Mouse (Mus musculus): Measurements from ENCODE around the gene Oxtr. TPM values are rescaled to one million over a fixed set of nuclear protein-coding genes. Genes with fewer than 3 reads are reported as not detected.

Gene Oxtr
- total RNA-seq, 2 experiments from 2014 or later = 0.11 to 0.33 TPM

DNA sequence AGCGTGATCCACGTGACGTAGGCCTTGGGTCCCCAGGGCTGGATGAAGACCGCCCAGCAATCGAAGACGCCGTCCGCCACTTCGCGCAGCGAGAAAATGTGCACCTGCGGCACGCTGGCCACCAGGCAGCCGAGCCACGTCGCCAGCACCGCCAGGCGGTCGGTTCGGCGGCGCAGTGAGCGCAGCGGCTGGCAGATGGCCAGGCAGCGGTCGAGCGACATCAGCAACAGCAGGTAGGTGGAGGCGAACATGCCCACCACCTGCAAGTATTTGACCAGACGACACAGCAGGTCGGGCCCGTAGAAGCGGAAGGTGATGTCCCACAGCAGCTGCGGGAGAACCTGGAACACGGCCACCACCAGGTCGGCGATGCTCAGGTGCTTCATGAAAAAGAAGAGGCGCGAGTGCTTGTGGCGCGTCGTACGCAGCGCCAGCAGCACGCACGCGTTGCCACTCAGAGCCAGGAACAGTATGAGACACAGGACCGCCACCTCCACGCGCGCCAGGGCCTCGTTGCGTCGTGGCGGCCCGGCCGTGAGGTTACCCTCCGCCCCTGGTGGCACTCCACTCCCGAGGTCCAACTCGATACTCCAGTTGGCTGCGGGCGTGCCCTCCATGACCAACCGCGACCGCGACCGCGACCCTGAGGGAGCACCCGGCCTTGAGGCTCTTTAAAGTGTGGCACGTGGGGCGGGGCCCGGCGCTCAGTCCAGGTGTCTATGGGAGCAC, 398 bp downstream of the Oxtr start:
- DNase-seq = peak; percentile 15
- intact Hi-C loops (cut with DNase I; ENCODE audit: low total_unique reads) = no loop called here

DNA sequence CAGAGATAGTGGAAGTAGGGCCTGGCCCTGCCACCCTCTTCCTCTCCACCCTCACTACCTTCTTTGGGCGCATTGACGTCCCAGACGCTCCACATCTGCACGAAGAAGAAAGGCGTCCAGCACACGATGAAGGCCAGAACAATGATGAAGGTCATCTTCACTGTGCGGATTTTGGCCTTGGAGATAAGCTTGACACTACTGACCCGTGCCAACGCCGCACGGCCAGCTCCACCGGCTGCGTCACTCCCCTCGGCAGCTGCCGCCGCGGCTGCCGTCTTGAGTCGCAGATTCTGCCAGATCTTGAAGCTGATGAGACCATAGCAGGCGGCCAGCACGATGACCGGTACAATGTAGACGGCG, 942 bp downstream of the Oxtr start:
- intact Hi-C loops (cut with DNase I; ENCODE audit: low total_unique reads) = no loop called here
- DNase-seq = no peak

DNA sequence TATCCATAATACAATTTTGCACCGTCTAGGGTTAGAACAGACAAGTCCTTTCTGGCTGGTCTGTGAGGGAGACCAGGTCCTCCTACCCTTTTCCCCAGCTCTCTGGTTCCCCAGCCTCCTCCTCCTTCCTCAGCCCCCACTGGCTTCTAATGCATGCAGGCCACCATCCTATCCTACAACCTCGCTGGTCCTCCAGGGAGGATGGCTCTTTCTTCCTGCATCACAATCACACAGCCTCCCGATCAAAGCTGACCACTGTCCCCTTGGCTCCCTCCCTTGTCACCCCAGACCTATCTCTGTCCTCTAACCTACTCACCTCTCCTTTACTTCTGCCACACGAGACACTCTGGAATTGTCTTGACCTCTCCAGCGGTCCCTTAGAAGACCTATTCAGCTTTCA, 1.8 kb downstream of the Oxtr start:
- intact Hi-C loops (cut with DNase I; ENCODE audit: low total_unique reads) = no loop called here
- no peak for DNase-seq

DNA sequence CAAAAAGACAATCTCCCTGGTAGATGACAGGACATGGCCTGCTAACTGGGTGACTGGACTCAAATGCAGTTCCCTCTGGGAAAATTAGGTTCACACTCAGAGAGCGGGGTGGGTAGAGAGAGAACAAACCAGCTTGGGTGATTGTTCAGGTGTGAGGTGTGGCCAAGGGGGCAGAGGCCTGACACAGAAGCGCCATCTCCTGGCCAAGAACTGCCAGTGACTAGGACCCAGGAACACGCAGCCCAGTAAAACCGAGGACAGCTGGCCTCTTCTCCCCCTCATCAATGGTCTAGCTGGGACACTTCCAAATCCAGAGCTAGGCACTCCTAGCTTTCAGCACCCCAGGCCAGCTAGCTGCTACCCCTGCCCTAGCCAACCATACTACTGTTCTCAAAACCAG, 5.4 kb downstream of the Oxtr start:
- intact Hi-C loops (cut with DNase I; ENCODE audit: low total_unique reads) = loop anchor here (2.0 to 5.0 kb wide), 2 partner anchors 78 to 282 kb away; no protein-coding TSS in a partner anchor

DNA sequence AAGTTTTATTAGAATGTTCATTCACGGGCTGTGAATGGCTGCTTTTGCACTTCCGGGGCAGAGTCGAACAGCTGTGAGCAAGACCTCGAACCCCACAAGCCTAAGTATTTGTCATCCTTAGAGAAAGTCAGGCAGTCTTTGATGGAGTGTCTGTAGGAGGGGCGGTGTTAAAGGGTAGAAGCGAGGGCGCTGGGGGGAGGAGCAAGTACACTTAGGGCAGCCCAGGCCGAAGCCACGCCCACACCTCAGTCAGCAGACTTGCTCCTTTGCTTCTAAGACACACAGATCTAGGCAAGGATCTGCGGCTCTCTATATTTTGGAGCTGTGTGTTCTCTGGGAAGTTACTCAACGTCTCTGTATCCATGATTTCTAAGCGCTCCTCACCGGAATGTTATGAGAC, 9.9 kb downstream of the Oxtr start:
- no peak for DNase-seq
- intact Hi-C loops (cut with DNase I; ENCODE audit: low total_unique reads) = loop anchor here (5.0 kb wide), 1 partner anchor 278 kb away; no protein-coding TSS in a partner anchor

More for the DNA sequence above, 5.4 kb downstream of the Oxtr start:
- DNase-seq = no peak

DNA sequence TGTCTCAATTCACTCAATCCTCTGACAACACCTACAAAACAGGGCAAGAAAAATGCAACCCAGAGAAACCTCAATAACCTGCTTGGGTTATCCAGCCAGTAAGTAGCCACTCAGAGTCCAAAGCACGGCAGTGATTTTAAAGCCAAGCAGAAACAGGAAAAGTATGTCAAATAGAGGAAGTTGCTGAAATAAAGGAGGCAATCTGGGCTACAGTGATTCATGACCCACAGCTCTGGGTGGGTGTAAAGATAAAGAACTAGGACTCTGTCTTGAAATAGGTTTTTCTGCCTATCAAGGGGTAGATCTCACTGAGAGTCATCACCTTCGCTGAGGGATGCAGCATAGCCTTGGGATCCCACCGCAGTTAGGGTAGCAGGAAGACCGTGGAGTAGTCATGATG, 18.1 kb downstream of the Oxtr start:
- no peak for DNase-seq
- intact Hi-C loops (cut with DNase I; ENCODE audit: low total_unique reads) = no loop called here

DNA sequence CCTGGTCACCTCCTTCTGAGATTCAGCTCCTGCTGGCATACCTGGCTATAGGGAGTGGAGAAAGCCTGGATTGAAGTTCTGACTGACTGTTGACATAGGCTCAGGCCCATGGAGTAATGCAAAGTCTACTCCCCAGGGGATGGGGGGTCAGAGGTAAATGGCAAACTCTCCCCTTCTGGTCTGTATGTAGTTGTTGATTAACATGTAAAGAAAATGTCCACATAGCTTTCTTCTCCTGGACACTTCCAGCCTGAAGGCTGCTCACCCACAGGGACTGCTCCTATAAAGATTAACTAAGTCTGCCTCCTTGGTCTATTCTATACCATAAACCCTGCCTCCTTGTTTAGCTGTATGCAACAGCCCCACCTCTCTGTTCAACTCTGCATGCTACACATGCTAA, 23.7 kb downstream of the Oxtr start:
- intact Hi-C loops (cut with DNase I; ENCODE audit: low total_unique reads) = no loop called here
- no peak for DNase-seq

DNA sequence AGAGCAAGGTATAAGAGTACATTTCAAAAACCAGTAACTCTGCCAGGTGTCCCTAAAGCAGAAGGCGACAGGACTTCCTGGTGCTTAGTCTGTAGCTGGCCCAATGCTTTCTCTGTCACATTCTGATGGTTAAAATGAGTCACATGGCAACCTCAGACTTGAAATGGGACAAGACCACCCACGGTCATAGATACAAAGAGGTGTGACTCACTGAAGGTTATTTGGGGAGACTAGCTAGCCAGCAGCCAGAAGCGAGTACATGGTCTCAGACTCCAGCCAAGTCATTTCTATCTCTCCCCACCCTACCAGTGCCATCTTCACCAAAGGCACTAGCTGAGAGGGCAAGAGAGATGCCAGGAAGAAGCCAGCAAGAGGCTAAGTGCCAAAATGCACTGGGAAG, 24.3 kb downstream of the Oxtr start:
- intact Hi-C loops (cut with DNase I; ENCODE audit: low total_unique reads) = no loop called here
- DNase-seq = no peak

DNA sequence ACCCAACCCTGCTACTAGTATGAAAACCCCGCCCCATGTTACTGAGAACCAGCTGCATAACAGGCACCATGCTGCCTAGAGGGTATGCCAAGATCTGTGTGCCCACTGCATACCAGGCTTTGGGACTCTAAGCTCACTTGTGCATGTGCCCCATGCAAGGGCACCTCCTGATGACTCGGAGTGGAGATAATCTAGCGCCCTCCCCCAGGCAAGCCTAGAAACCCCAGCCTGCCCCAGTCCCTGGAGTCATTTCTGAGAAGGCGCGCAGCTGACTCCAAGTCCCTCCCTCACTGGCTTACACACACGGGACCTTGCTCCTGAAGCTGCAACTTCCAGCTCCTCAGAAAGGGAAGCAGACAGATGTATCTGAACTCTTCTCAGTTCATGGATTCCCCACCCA, 26.4 kb downstream of the Oxtr start:
- intact Hi-C loops (cut with DNase I; ENCODE audit: low total_unique reads) = no loop called here
- DNase-seq = peak; percentile 29

DNA sequence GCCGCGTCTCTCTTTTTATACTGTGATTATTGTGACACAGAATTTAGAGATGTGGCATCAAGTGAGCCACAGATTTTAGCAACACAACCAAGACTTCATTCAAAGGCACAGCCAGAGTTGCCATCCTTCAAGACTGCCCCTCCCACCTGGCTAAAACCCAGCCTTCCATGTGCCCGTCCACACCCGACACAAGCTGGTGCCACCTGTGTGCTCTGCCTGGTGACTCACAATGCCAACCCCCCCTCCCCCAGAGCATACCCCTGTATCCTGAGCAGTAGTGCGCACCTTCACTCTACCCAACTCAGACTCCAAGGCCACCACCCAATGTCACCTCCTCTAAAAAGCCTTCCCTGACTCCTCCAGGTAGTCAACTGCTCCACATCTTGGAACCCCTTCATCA, 28.3 kb downstream of the Oxtr start:
- no peak for DNase-seq
- intact Hi-C loops (cut with DNase I; ENCODE audit: low total_unique reads) = no loop called here

DNA sequence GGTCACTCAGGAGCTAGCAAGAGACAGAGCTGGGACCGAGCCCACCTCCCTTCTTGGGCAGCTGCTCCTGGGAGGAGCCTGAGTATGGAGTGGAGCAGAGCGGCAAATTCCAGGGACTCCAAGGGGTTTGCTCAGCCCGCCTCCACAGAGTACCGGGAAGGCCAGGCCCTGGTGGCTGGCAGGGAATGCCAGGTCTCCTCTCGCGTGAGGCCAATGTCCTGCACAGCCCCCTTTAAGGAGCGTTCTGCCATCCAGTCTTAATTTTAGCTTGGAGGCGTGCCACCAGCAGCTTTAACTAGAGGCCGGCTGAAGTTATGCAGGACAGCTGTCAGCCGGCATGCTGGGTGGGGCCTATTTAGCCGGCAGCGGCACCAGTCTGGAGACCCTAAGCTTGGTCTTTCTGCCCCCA, 30.4 kb downstream of the Oxtr start, which contains the start of gene Cav3:
Gene Cav3 (plus strand): TSS at position 165 of the 409 bp plus-strand sequence.
- DNase-seq = peak; percentile 76
- intact Hi-C loops (cut with DNase I; ENCODE audit: low total_unique reads) = no loop called here

DNA sequence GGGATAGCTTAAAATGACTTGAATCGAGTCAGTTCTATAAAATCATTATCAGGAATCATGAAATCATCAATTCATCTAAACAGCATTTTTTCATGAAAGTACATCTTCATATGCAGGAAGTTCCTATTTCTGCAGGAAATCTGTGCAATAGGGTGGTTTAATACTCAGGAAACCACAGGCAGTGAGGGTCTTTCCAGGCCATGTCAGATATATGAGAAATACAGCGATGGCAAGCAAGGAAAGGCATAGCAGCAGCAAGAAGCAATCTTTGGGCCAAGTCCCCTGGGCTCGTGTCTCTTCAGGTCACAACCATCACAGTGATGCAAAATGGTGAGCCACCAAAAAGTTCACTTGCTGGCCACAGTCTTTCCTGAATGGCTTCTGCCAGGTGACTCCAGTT, 44.1 kb downstream of the Oxtr start:
- no peak for DNase-seq
- intact Hi-C loops (cut with DNase I; ENCODE audit: low total_unique reads) = no loop called here

DNA sequence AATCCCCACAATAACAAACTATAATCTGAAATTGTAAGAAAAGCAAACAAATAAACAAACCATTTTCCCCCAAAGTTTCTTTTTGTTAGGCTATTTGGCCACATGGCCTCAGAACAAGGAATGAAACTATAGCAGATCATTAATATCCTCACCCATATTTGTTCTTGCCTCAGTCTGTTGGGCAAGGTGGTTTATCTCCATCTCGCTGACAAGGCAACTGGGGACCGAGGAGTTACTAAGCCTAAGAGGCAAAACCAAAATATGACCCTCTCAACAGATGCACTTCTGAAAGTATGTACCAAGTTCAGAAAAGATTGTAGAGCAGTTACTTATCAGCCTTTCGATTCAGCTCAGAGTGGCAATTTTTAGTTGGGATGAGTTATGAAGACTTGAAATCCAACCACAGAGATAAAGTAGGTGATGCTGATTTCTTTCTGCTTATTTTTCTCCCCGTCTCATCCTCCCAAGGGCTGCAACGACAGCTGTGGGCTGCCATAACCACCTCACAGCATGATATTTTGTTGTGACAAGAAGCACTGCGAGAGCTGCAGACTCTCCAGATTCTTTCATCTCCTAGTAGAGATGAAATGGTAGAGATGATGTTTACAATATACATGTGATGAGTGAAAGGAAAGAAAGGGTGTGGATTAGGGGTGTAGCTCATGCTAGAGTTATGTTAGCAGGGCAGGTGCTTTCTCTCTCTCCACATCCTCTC, 63.6 kb downstream of the Oxtr start:
- intact Hi-C loops (cut with DNase I; ENCODE audit: low total_unique reads) = no loop called here
- DNase-seq = no peak

DNA sequence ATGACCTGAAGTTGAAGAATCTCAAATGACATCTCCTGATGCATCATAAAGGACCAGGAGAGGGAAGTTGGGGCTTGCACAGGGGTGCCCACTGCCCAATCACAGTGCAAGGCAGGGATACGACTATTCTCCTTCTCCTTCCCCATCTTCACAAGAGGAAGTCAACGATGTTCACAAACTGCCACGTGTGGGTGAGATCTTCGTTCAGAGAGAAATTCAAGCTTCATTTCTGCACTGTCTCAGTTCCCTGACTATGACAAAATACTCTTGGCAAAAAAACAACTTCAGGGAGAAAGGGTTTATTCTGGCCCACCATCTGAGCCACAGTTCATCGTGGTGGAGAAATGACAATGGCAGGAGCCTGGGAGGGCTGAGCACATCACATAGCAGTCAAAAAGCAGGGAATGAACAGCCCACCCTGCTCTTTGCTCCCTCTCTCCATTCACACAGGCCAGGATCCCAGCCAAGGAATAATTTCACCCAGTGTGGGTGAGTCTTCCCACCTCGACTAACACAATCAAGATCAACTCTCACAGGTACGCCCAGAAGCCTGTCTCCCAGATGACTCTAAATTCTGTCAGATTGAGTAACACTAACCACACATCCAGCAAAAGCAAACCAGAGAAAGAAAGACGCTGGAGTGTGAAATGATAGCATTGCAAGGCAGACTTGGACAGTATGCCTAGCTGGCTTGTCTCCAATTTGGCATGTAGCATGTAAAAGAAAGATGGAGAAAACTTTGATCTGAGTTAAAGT, 65.8 kb downstream of the Oxtr start:
- intact Hi-C loops (cut with DNase I; ENCODE audit: low total_unique reads) = no loop called here
- peak; percentile 26 for DNase-seq

Other genes starting within 250 kb of the Oxtr start
- gene Lmcd1, start 216.2 kb downstream of the Oxtr start, total RNA-seq (2021) = 100 to 1,000 TPM in 1 of 2 experiments, 10 to 100 TPM in 1; 56.9 to 138 TPM
- 1 to 10 TPM; 1.9 to 3.3 TPM for gene Ssu2, start 101.9 kb downstream of the Oxtr start, total RNA-seq (2021)
- 100 to 1,000 TPM; 112 to 130 TPM for gene Cav3, start 30.4 kb downstream of the Oxtr start, total RNA-seq (2021)
- gene Rad18, start 206.7 kb upstream of the Oxtr start, total RNA-seq (2021) = 1 to 10 TPM; 2.0 to 2.3 TPM